Mouse (Mus musculus): Measurements from ENCODE around the gene A930033H14Rik. TPM values are rescaled to one million over a fixed set of nuclear protein-coding genes. Genes with fewer than 3 reads are reported as not detected.

Gene A930033H14Rik
- total RNA-seq, 2 experiments from 2014 or later, result 3.2 to 5.1 TPM

DNA sequence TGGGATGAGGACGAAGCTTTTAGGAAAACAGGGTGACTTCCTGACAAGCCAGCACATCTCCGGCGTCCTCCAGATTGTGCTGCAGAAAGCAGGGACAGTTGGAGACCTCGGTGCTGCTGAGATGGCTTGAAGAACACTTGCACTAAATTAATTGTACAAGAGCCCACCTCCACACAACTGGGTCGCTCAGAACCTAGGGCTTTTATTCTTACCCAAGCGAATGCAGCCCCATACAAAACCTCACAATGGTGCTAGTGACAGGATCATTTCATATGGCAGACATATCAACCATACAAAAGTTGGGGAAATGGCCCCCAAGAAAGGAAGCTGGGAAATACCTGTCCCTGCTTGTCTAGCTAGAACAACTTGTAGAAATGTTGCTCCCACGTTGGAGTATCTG is 5.4 kb downstream of the A930033H14Rik start:
- DNase-seq, result no peak
- intact Hi-C loops (cut with DNase I), result no loop called here

DNA sequence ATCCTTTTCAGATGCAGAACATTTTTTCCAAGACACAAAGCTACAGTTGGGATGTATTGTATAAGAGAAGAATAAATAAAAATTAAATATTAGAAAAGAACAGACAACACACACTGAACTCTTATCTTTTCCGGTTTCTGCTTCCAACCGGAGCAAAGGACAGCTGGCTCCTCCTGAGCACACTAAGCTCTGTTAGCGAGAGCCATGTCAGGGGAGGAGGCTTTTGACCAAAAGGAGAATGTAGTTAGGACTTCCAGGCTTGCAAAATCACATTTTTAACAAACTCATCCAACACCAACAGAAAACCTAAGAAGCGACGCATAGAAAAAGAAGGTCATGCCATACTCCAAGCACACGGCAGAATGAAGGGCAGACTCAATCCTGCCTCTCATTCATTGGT is 6.8 kb downstream of the A930033H14Rik start:
- intact Hi-C loops (cut with DNase I), result no loop called here
- DNase-seq, result no peak

DNA sequence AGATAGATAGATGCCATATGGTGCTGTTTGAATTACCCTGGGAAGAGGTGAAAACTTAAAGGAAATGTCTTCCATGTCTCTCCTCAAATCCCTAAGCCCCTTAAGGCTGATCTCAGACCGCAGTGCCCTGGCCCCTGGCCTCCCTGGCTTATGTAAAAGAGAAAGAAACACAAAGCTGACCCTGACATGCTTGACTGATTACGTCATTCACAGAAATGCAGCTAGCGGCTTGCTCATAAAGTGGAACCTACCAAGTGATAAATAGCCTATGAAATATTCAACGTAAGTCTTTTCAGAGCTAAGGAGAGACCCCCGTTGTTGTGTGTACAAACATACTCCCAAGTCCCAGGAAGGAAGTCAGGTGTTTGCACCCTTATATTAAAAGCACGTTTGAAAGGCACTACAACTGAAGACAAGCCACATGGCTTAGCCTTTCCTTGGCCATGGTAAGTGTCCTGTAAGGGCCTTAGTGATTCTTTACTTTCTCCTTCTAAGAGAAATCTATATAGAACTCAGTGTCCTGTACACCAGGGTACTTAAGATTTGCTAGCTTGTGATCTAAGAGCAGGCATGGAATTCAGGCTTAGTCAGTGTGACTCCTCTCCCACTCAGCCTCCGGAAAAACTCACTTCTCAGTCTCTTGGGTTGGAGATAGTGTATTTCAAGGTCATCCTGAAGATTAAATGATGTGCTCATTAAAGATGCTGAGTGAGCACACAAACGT is 8.1 kb downstream of the A930033H14Rik start:
- intact Hi-C loops (cut with DNase I), result no loop called here
- no peak for DNase-seq

DNA sequence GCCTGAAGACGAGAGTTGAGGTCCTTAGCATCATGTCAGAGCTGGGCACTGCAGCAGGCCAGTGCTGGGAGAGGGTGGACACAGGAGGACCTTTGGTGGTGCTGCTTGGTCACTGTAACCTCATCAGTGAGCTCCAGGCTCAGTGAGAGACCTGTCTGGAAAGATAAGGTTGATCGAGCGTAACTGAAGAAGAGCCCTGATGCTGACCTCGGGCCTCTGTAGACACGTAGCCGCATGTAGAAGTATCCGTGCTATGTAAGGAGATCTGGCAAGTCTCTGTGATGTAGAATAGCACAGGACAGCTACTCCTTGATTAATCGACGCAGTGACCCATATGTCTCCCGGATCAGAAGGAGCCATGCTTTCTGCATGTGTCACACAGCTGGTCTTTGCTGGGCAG is 19.2 kb downstream of the A930033H14Rik start:
- DNase-seq, result no peak
- intact Hi-C loops (cut with DNase I), result no loop called here

DNA sequence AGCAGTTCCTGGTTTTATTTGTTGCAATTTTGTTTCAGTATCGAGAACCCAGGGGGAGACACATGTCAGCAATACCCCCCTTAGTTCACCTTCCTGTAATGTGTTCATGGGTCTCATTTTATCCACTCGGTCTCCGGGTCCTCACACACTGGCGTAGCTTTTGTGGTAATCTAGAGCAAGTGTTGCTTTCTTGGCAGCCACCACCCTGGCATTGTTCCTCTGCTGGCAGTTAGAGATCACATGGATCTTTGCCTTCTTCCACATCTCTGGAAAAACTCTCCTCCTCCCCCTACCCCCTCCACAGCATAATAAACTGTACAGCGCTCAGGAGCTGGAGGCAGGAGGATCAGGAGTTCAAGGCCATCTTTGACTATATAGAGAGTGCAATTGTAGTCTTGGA is 20.6 kb downstream of the A930033H14Rik start:
- intact Hi-C loops (cut with DNase I), result no loop called here
- DNase-seq, result peak in 1 of 2 experiments; percentile 32

DNA sequence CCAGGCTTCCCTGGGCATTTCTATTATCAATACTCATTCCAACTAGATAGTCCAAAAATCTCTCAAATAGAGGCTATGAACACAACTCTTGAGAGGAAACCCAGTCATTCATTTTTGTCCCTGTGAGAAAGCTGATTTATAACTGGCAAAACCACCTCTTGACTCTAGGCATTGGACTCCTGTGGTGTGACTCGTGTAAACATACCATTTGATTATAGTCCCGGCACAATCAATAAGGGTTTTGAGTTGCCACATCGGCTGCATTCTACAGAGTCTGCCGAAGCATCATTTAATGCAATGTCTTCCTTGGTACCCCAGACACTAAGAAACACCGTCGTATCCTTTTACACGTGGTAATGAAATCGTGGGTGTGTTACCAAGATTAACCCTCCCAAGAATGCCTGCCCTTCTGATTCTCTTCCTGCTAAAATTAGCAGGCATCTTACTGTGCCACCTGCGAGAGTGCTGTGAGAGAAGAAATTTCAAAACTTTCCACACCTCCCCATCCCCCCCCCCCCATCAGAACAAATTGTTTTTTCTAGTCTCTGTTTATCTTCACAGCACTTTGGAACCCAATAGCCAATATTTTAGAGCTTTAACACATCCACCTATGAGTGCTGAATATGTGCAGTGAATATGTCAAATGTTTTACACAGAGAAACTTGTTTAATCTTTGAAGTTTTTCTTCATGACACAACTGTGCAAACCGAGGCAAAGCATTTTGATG is 22.3 kb downstream of the A930033H14Rik start:
- no peak for DNase-seq
- intact Hi-C loops (cut with DNase I), result no loop called here

DNA sequence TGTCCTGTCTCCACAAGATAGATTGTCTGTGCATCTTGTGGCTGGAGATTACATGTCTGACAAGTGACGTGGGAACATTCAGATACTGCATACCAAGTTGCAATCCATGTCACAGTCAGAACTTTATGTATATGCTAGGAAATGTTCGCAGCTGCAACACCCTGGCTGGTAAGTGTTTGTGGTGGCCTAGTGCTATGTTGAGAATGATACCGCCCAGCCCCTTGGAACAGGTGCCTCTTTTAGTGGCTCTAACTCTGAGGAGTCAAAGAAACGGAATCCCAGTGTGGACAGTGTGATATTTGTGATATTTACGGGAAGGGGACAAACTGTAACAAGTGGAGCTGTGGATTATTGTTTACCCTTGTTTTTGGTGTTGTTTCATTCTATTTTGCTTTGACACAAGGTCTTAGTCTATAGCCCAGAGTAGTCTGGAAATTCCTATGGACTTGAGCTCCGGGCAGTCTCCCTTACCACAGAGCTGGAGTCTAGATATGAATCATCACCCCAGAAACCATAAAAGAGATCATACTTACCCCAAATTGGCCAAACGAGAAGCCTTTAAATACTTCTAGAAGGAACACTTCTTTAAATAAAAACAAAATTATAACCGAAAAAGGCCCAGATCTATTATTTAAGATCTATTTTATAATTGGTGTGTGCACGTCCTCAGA is 25.0 kb downstream of the A930033H14Rik start:
- intact Hi-C loops (cut with DNase I), result loop anchor here (2.0 to 5.0 kb wide), 2 partner anchors 25 to 134 kb away; partner anchors contain the start of gene A930033H14Rik
- DNase-seq, result no peak

DNA sequence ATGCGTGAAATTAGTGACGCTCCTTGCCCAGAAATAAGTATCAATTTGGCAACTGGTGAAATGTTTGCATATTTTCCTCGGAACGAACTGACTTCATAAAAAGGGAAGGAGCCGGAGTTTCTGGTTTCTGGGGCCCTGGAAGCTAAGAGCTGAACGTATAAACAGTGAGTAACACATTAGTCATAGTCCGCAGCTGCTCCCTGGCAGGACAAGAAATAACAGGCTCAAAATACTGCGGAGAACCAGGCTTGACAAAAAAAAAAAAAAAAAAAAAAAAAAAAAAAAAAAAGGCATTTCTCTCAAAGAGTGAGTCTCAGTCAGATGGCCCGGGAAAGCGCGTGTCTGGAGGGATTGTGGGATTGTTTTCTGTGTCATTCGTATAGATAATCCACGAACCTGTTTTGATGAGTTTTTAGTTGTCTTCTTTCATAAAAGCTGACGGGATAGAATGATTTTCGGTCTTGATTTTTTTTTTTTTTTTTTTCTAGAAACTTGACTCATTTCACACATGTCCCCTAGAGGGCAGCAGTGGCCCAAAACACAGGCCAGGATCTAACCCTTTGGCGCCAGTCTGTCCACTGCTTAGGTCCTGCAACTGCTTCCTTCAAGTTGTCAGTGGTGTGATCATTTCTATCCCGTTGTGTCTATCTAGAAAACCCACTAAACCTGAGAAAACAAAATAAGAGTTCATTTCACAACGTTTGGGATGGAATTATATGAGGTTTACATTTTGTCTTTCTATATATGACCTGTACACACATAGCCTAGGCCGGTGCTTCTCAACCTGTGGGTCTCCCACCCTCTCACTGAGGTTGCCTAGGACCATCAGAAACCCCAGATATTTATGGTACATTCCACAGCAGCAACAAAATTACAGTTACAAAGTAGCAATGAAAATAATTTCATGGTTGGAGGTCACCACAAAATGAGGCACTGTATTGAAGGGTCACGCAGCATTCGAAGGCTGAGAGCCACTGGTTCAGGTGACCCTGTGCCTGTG is 26.7 kb downstream of the A930033H14Rik start:
- DNase-seq, result peak; percentile 79 to 87
- intact Hi-C loops (cut with DNase I), result loop anchor here (1.0 to 5.0 kb wide), 3 partner anchors 27 to 136 kb away; partner anchors contain the start of gene A930033H14Rik

DNA sequence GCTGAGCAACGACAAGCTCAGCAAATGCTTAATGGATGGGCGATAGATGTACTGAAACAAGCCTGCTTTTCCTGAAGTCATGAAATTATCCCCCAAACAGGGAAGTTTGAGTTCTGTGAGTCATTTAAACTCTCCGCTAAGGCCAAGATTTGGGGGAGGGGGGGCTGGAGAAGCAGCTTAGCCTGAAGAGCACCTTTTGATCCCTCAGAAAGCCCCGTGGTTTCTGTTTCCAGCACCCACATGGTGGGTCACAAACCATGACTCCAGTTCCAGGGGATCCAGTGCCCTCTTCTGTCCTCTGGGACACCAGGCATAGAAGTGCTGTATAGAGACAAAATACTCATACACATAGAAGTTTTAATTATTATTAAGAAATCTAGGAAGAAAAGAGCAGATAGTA is 27.5 kb downstream of the A930033H14Rik start:
- peak; percentile 41 to 49 for DNase-seq
- intact Hi-C loops (cut with DNase I), result loop anchor here (5.0 kb wide), 1 partner anchor 137 kb away; no protein-coding TSS in a partner anchor

DNA sequence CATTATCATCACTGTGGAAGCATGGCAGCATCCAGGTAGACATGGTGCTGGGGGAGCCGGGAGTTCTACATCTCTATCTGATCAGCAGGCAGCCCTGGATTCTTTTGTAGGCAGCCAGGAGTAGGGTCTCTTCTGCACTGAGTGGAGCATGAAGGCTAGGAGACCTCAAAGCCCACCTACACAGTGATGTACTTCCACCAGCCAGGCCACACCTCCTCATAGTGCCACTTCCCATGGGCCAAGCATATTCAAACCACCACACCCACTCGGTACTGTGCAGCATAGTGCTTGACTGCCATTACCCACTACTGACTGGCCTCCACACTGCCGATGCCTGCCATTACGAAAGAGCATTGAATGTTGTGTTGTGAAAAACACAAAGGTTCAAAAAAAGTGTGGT is 28.0 kb downstream of the A930033H14Rik start:
- intact Hi-C loops (cut with DNase I), result loop anchor here (5.0 kb wide), 1 partner anchor 137 kb away; no protein-coding TSS in a partner anchor
- no peak for DNase-seq

DNA sequence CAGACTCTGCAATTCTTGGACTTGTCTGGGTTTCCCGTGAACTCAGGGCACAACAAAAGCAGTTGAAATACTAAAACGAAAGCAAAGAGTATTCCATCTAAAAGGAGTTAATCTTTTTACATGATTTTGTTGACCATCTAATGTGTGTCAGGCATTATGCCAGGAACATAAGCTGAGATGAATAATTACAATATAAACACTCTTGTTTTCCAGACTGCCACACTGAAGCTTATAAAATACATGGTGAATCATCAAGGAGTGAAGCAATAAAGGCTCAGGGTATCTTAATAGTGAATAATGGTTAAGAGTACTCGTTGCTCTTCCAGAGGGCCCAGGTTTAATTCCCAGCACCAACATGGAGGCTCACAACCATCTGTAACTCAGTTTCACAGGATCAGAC is 31.9 kb downstream of the A930033H14Rik start:
- intact Hi-C loops (cut with DNase I), result no loop called here
- DNase-seq, result no peak

DNA sequence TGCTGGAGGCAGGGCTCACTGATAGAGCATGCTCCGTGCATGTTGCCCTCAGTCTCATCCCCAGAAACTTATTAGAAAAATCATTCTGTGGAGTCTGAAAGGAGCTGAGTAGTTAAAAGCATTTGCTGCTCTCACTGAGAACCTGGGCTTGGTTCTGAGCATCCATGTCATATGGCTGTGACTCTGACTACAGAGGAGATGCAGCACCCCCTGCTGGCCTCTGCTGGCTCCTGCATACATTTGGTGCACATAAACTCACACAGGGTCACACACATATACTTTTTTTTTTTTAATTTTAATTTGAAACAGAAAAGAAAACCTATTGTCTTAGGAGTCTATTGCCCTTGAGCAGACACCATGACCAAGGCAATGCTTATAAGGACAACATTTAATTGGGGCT is 33.6 kb downstream of the A930033H14Rik start:
- intact Hi-C loops (cut with DNase I), result no loop called here
- no peak for DNase-seq

DNA sequence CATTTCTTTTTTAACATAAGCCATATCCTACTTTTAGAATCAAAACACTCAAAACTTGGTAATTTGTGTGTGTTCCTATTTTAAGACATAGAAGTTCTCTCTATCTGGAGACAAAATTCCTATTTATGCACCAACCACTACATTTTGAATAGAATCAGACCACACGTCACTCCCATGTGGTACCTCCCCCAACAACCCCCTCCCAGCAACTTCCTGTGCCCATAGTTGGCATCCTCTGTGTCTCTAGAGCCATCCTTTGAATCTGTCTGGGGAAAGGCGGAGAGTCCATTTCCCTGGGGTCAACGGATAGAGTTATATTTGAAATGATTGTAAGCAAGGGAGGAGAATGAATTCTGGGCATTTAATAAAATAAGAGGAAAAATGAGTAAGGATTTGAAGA is 36.8 kb downstream of the A930033H14Rik start:
- intact Hi-C loops (cut with DNase I), result no loop called here
- no peak for DNase-seq

DNA sequence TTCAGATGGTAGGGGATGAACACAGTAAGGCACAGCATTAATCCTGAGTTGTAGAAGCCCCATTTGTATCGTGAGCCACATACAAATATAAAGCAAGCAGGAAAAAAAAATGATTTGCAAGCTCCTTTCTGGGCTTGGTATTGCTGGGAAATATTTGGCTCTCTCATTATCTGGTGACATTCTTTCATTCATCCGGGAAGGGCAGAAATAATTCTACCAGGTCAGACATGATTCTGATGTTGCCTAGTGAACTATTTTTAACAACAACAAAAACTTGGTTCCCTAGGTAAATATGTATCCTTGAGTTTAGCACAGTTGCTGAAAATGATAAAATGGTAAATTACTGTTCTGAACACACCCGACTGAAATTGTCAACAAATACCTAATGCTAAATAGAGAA is 40.5 kb downstream of the A930033H14Rik start:
- peak in 1 of 2 experiments; percentile 20 for DNase-seq
- intact Hi-C loops (cut with DNase I), result no loop called here

DNA sequence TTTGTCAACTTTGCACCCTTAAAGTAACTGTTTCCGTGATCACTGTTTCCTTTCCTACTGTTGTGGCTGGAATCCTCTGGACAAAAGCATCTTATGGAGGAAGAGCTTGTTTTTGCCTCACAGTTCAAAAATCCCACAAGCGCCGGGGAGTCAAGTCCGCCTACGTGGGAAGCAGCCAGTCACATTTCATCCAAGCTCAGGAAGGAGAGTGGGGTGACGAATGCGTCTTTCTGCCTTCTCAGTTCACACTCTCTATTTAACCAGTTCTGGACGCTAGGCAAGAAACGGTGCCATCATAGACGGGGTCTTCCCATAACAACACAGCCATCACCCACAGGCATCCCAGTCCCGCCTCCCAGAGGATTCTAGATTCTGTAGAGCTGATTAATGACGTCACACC is 46.4 kb downstream of the A930033H14Rik start:
- no peak for DNase-seq
- intact Hi-C loops (cut with DNase I), result loop anchor here (5.0 kb wide), 1 partner anchor 264 kb away; no protein-coding TSS in a partner anchor

DNA sequence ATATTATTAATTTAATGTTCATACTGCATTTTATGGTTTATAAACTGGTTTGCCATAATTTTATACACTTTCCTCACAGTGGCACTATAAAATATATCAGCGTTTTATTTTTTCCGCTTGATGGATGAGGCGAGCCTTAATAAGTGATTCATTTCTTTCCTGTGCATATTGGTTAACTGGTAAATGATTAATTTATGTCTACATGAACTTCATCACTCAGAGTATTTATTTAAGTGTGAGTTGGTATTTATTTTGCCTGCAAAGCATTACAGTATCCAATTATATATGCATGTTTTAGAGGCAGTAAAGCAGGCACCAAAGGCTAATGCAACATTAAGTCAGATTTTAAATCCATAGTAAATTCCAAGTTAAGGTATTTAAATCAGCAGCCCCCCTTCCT is 47.1 kb downstream of the A930033H14Rik start:
- DNase-seq, result no peak
- intact Hi-C loops (cut with DNase I), result loop anchor here (5.0 kb wide), 1 partner anchor 264 kb away; no protein-coding TSS in a partner anchor

DNA sequence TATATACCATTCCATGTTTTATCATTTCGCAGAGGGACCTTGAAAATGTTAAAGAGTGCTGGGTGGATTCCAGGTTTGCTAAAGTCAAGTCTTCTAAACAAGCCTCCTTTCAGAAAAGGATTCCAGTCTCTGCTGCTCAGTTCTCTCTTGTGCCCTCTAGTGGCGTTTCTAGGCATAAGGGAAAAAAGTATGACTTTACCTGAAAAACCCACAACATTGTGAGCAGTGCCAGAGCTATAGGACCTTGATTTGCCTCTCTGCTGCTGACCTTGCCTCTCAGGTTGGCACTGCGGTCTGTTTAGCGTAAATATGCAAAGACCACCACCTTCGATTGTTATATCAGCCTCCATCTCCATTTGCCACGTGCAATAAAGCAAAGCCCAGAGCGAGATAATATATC is 47.8 kb downstream of the A930033H14Rik start:
- DNase-seq, result peak; percentile 41 to 65
- intact Hi-C loops (cut with DNase I), result loop anchor here (5.0 kb wide), 1 partner anchor 263 kb away; no protein-coding TSS in a partner anchor

DNA sequence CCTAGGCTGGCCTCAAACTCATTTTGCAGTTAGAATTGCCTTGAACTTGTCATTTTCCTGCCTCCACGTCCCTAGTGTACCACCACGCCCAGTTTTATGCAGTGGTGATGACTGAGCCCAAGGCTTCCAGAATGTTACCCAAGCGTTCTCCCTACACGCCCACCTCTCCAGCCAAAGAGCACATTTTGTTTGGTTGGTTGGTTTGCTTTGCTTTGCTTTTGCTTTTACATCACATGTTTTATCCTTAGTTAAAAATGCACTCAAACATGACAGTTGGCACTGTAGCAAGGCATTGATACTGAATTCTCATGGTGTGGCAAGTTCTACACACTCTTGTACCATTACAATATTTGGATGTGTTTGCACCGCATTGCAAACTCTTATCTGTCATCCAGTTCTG is 49.7 kb downstream of the A930033H14Rik start:
- intact Hi-C loops (cut with DNase I), result no loop called here
- DNase-seq, result no peak

DNA sequence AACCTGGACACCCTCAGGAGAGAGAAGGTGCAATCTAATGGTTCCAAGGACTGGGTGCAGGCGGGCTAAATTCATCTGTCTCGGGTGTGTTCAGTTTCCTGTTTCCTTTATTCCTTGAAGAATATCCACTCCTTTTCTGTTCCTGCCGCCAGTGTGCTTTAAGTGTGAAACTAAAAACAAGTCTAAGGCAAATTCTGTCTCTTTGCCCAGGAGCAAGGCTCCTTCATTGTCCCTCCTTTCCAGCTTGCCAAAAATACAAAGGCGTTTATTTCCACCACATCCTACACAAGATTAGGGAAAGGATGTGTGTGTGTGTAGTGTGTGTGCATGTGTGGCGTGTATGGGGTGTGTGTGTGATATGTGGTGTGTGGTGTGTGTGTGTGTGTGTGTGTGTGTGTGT is 50.3 kb downstream of the A930033H14Rik start:
- intact Hi-C loops (cut with DNase I), result no loop called here
- DNase-seq, result no peak

DNA sequence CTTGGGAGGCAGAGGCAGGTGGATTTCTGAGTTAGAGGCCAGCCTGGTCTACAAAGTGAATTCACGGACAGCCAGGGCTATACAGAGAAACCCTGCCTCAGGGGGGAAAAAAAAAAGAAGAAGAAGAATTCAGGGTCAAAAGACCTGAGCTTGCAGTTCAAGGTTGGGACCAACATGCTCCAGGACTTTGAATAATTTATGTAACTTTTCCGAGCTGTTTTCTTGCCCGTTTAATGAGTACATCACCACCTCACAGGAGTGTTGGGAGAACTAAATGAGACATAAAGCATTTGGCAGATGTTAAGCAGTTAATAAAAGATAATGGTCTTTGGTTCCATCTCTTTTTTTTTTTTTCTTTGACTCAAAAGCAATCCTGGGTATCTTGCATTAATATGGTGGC is 51.4 kb downstream of the A930033H14Rik start:
- no peak for DNase-seq
- intact Hi-C loops (cut with DNase I), result no loop called here
